Mouse (Mus musculus) C3H10T1/2 (cell line): ENCODE results near the gene Hnrnpa1. TPM values are rescaled to one million over a fixed set of nuclear protein-coding genes. Genes with fewer than 3 reads are reported as not detected.

Experiments used
- polyA plus RNA-seq, 2 experiments: library from polyadenylated mRNA; unstranded; fragments of >200 nt; fragmentation: generic; extraction: Trizol; gene quantifications; one replicate each; pipeline ENCODE4 v1.2.1; 2012; ENCODE audit warnings: missing spikeins in 2 of 2

The Hnrnpa1 gene
- polyA plus RNA-seq, result 100 to 1,000 TPM; 119 to 565 TPM

GRCm38 (mm10) chr15:103240160-103241028 lies at the start of gene Hnrnpa1:
Hnrnpa1 (plus strand) TSS chr15:103240432.

GRCm38 (mm10) chr15:103239685-103240159 lies 510 bp upstream of the Hnrnpa1 start, which contains the start of gene Cbx5:
Cbx5 (minus strand) TSS chr15:103239816.

GRCm38 (mm10) chr15:103257790-103258728 lies 17.8 kb downstream of the Hnrnpa1 start, which contains the start of gene Nfe2:
Nfe2 (minus strand) TSS chr15:103258403.

GRCm38 (mm10) chr15:103272419-103273279 lies 32.4 kb downstream of the Hnrnpa1 start, which contains the start of gene Copz1:
Copz1 (plus strand) TSS chr15:103272714.

Other genes with a start within 250 kb of the Hnrnpa1 start
- gene Hoxc8, start 249.8 kb upstream of the Hnrnpa1 start, polyA plus RNA-seq, result not detected
- under 1 TPM; 0.01 to 0.04 TPM for gene Hoxc6, start 242.2 kb upstream of the Hnrnpa1 start, polyA plus RNA-seq
- not detected for gene Hoxc4, start 221.5 kb upstream of the Hnrnpa1 start, polyA plus RNA-seq
- 10 to 100 TPM in 1 of 2 experiments, 1 to 10 TPM in 1; 3.4 to 10.2 TPM for gene Smug1, start 73.3 kb upstream of the Hnrnpa1 start, polyA plus RNA-seq
- gene Cbx5, start 616 bp upstream of the Hnrnpa1 start, polyA plus RNA-seq, result 10 to 100 TPM in 1 of 2 experiments, 1 to 10 TPM in 1; 4.2 to 26.2 TPM
- gene Nfe2, start 18.0 kb downstream of the Hnrnpa1 start, polyA plus RNA-seq, result under 1 TPM; 0.07 to 0.57 TPM
- 100 to 1,000 TPM; 228 to 304 TPM for gene Copz1, start 32.3 kb downstream of the Hnrnpa1 start, polyA plus RNA-seq
- under 1 TPM; 0.09 to 0.45 TPM for gene Gpr84, start 70.2 kb downstream of the Hnrnpa1 start, polyA plus RNA-seq
- gene Zfp385a, start 99.7 kb downstream of the Hnrnpa1 start, polyA plus RNA-seq, result 100 to 1,000 TPM in 1 of 2 experiments, 10 to 100 TPM in 1; 76.8 to 115 TPM
- 10 to 100 TPM; 53.6 to 91.1 TPM for gene Itga5, start 126.3 kb downstream of the Hnrnpa1 start, polyA plus RNA-seq
- under 1 TPM in 1 of 2 experiments, not detected in 1; 0.16 TPM for gene Gtsf1, start 190.0 kb downstream of the Hnrnpa1 start, polyA plus RNA-seq
- gene Gtsf2, start 208.0 kb downstream of the Hnrnpa1 start, polyA plus RNA-seq, result not detected
- gene Nckap1l, start 213.4 kb downstream of the Hnrnpa1 start, polyA plus RNA-seq, result under 1 TPM; 0.02 to 0.11 TPM